Mouse (Mus musculus): ENCODE measurements around the gene Olfr183. TPM values are rescaled to one million over a fixed set of nuclear protein-coding genes. Genes with fewer than 3 reads are reported as not detected.

Gene Olfr183
- polyA plus RNA-seq, 1 experiment from 2014 or later: not detected

Other genes starting within 250 kb of the Olfr183 start
- gene Olfr172, start 232.2 kb upstream of the Olfr183 start, polyA plus RNA-seq (2014; fragmentation: Nextera tagmentation; extraction: Ambion mirVana): not detected in 2 replicates
- gene Olfr173, start 195.1 kb upstream of the Olfr183 start, polyA plus RNA-seq (2014; fragmentation: Nextera tagmentation; extraction: Ambion mirVana): not detected in 2 replicates
- gene Olfr175-ps1, start 168.6 kb upstream of the Olfr183 start, polyA plus RNA-seq (2014; fragmentation: Nextera tagmentation; extraction: Ambion mirVana): not detected in 2 replicates
- not detected in 2 replicates for gene Olfr177, start 120.6 kb upstream of the Olfr183 start, polyA plus RNA-seq (2014; fragmentation: Nextera tagmentation; extraction: Ambion mirVana)
- gene Olfr178, start 103.3 kb upstream of the Olfr183 start, polyA plus RNA-seq (2014; fragmentation: Nextera tagmentation; extraction: Ambion mirVana): not detected in 2 replicates
- gene Olfr181, start 66.6 kb upstream of the Olfr183 start, polyA plus RNA-seq (2014; fragmentation: Nextera tagmentation; extraction: Ambion mirVana): not detected in 2 replicates
- gene Olfr180, start 66.0 kb upstream of the Olfr183 start, polyA plus RNA-seq (2014; fragmentation: Nextera tagmentation; extraction: Ambion mirVana): not detected in 2 replicates
- not detected in 2 replicates for gene Olfr186, start 34.9 kb downstream of the Olfr183 start, polyA plus RNA-seq (2014; fragmentation: Nextera tagmentation; extraction: Ambion mirVana)
- not detected in 2 replicates for gene Olfr187, start 44.4 kb downstream of the Olfr183 start, polyA plus RNA-seq (2014; fragmentation: Nextera tagmentation; extraction: Ambion mirVana)
- gene Olfr190, start 82.6 kb downstream of the Olfr183 start, polyA plus RNA-seq (2014; fragmentation: Nextera tagmentation; extraction: Ambion mirVana): not detected in 2 replicates
- gene Olfr191, start 94.5 kb downstream of the Olfr183 start, polyA plus RNA-seq (2014; fragmentation: Nextera tagmentation; extraction: Ambion mirVana): not detected in 2 replicates
- not detected in 2 replicates for gene Olfr193, start 116.5 kb downstream of the Olfr183 start, polyA plus RNA-seq (2014; fragmentation: Nextera tagmentation; extraction: Ambion mirVana)
- gene Olfr194, start 125.7 kb downstream of the Olfr183 start, polyA plus RNA-seq (2014; fragmentation: Nextera tagmentation; extraction: Ambion mirVana): not detected in 2 replicates
- gene Olfr195, start 151.7 kb downstream of the Olfr183 start, polyA plus RNA-seq (2014; fragmentation: Nextera tagmentation; extraction: Ambion mirVana): not detected in 2 replicates
- gene Olfr196, start 175.1 kb downstream of the Olfr183 start, polyA plus RNA-seq (2014; fragmentation: Nextera tagmentation; extraction: Ambion mirVana): not detected in 2 replicates
- gene Olfr198, start 208.2 kb downstream of the Olfr183 start, polyA plus RNA-seq (2014; fragmentation: Nextera tagmentation; extraction: Ambion mirVana): not detected in 2 replicates
- not detected in 2 replicates for gene Olfr199, start 224.4 kb downstream of the Olfr183 start, polyA plus RNA-seq (2014; fragmentation: Nextera tagmentation; extraction: Ambion mirVana)

Measured in limb, embryonic 11.5 days (tissue).